ENCODE assay signal across 9 mouse cellular contexts in genomic region chr9:115049981-115050720, GRCm38 (mm10).
DNase-seq lines count a peak whose midpoint lies in the region; TF ChIP-seq lines count a peak whose summit lies in the region.
"Had no signal": no experiment of that assay in that cellular context is flagged by ENCODE, and none has a peak within 500 bp of the region (broad histone marks: within the 10 kb centered on the region; RNA-seq: fewer than 3 reads in every experiment).

No protein-coding gene starts in this region.

- no peaks in the 10 kb centered on the region for H3K27me3 ChIP-seq in liver, adult 2 months (ENCODE audit: control insufficient read depth, insufficient read depth, low read length)
- H3K27me3 ChIP-seq: lung, embryonic 15.5 days had no signal

- TF ChIP-seq CTCF in liver, adult 2 months (IDR thresholded peaks at IDR 0.05; ENCODE audit: low read depth, low read length), result no peak

- peak; percentile 9 for DNase-seq in liver, adult 2 months (ENCODE audit: extremely low read depth, low read depth, low spot score)
- DNase-seq in liver, result no peak
- peak; percentile 22 for DNase-seq in adrenal gland, postnatal 25 days
- DNase-seq in heart, postnatal 10 days, result peak; percentile 76 to 77
- DNase-seq in lung, postnatal 4 days, result peak; percentile 72 to 78
- no peak for DNase-seq in thymus, postnatal 10 days (ENCODE audit: low spot score in 2 of 2)
- DNase-seq in natural killer cell, adult 2 months (ENCODE audit: low spot score in 2 of 2), result no peak
- no peak for DNase-seq in thymus, postnatal 4 days

- no peak overlapping the region for H3K9ac ChIP-seq in liver, adult 2 months (ENCODE audit: low read depth, low read length)
- H3K9ac ChIP-seq: lung, embryonic 15.5 days had no signal

- intact Hi-C loops in heart, postnatal 10 days (cut with DNase I), result no loop called here

- H3K4me1 ChIP-seq in liver, adult 2 months (ENCODE audit: control insufficient read depth, insufficient read depth, low read length), result no peaks in the 10 kb centered on the region; the same call in 1 of the 2 replicates

- TF ChIP-seq POLR2A in liver, adult 2 months (IDR thresholded peaks at IDR 0.05; ENCODE audit: extremely low read depth, insufficient read depth, low read length), result no peak

- H3K36me3 ChIP-seq in liver, adult 2 months (ENCODE audit: control insufficient read depth, insufficient read depth, low read length), result no peaks in the 10 kb centered on the region
- H3K36me3 ChIP-seq: lung, embryonic 15.5 days had no signal

- no peak overlapping the region for H3K27ac ChIP-seq in liver, adult 2 months (replicated peaks; ENCODE audit: insufficient read depth, low read depth, low read length)
- H3K27ac ChIP-seq: lung, embryonic 15.5 days had no signal

- no peak overlapping the region for H3K4me3 ChIP-seq in liver, adult 2 months (ENCODE audit: insufficient read depth, low read depth, low read length)
- H3K4me3 ChIP-seq: lung, embryonic 15.5 days had no signal

- WGBS in liver, adult 2 months, result 67% methylated on average over 13 of the region's 13 CpGs

- H3K79me2 ChIP-seq in liver, adult 2 months (ENCODE audit: control insufficient read depth, insufficient read depth, low read length), result no peaks in the 10 kb centered on the region

Comparison
In these comparisons a context has a peak if more than half of its experiments do, and no peak if none do; other contexts are left out.
1. DNase-seq: peak in liver, adult 2 months (single experiment), adrenal gland, postnatal 25 days (single experiment), heart, postnatal 10 days (2 of 2) and lung, postnatal 4 days (2 of 2); none in liver (single experiment), thymus, postnatal 10 days (0 of 2), natural killer cell, adult 2 months (0 of 2) and thymus, postnatal 4 days (single experiment).